Mouse (Mus musculus) forebrain, embryonic 11.5 days (tissue): ENCODE measurements around the gene Gjb6. TPM values are rescaled to one million over a fixed set of nuclear protein-coding genes. Genes with fewer than 3 reads are reported as not detected.

Source experiments
- ATAC-seq: fragments of 200-750 bp; cut with Nextera tagmentation; replicated peaks from 2 replicates; pipeline ENCODE4 v1.8.0; 2017; ENCODE audit warnings: moderate TSS enrichment; ENCODE audit not compliant: low FRiP score
- DNase-seq: peaks from one replicate; pipeline ENCODE4 v3.0.0-alpha.2; 2017; ENCODE audit warnings: low spot score
- H3K27ac ChIP-seq: fragments of 300-500 bp; sonication (generic); 2 replicates; pipeline ENCODE4 v1.5.1; 2014; ENCODE audit warnings: low read depth, low read length
- H3K27me3 ChIP-seq: fragments of 300-500 bp; sonication (generic); 2 replicates; pipeline ENCODE4 v1.6.1; 2014; ENCODE audit warnings: mild to moderate bottlenecking, low read length, mixed read lengths; ENCODE audit not compliant: control insufficient read depth, insufficient read depth
- H3K36me3 ChIP-seq: fragments of 300-500 bp; sonication (generic); 2 replicates; pipeline ENCODE4 v1.6.1; 2014; ENCODE audit warnings: mild to moderate bottlenecking, low read length, moderate library complexity, mixed read lengths; ENCODE audit not compliant: control insufficient read depth, insufficient read depth
- H3K4me1 ChIP-seq: fragments of 300-500 bp; sonication (generic); replicated peaks from 2 replicates; pipeline ENCODE4 v1.6.1; 2014; ENCODE audit warnings: low read length, mixed read lengths; ENCODE audit not compliant: control insufficient read depth, insufficient read depth
- H3K4me2 ChIP-seq: fragments of 300-500 bp; sonication (generic); 2 replicates; pipeline ENCODE4 v1.6.1; 2014; ENCODE audit warnings: low read depth, mild to moderate bottlenecking, low read length, moderate library complexity, mixed read lengths; ENCODE audit not compliant: severe bottlenecking
- H3K4me3 ChIP-seq: fragments of 300-500 bp; sonication (generic); 2 replicates; pipeline ENCODE4 v1.5.1; 2014; ENCODE audit warnings: low read depth, low read length
- H3K9ac ChIP-seq: fragments of 300-500 bp; sonication (generic); 2 replicates; pipeline ENCODE4 v1.6.1; 2014; ENCODE audit warnings: low read length
- H3K9me3 ChIP-seq: fragments of 300-500 bp; sonication (generic); 2 replicates; pipeline ENCODE4 v1.6.1; 2016; ENCODE audit warnings: low read length, mixed read lengths; ENCODE audit not compliant: control insufficient read depth
- WGBS: fragments of 180-500 bp; shearing (Covaris S2); extraction: QIAGEN DNeasy Blood & Tissue Kit; methylation state at CpG from one replicate; pipeline ENCODE4 v1.1.7; 2014; 5-methylcytosine and 5-hydroxymethylcytosine counted together
- polyA plus RNA-seq: library from polyadenylated mRNA; unstranded; fragments of >200 nt; fragmentation: Nextera tagmentation; extraction: Ambion mirVana; gene quantifications from 2 replicates; pipeline ENCODE4 v1.2.1, GENCODE M21; 2014

Gjb6 gene
- 1.1 and 1.8 TPM in 2 replicates for polyA plus RNA-seq

DNA sequence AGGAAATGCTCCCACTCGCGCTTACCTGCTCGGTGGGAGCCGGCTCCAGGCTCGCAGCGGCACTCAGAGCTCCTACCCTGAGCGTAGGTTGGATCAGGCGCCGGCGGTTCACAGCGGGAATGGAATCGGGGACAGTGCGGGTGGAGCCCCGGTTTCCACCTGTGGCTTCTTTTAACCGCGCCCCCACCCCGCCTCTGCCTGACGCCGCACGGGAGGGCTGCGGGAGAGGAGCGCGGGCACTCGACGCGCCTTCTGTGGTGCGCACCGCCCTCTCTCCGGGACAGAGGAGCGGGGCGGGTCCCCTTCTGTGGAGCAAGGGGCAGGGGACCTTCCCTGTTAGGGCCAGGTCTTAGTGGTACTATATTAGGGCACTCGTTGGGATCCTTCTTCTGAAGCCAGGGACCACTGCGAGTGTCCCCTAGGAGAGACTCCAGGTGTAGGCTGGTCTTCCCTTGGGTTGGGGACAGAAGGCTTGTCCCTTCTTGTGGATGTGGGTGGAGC is at the start of gene Gjb6:
Gene Gjb6 (minus strand): TSS at position 451 of the 501 bp plus-strand sequence.
- no peaks in the 10 kb centered on the region for H3K9me3 ChIP-seq
- peak within 1 kb of the TSS; percentile 53 for H3K4me2 ChIP-seq
- H3K36me3 ChIP-seq, result no peaks in the 10 kb centered on the region
- WGBS, result 2% methylated on average over 31 of the region's 33 CpGs
- peak within 1 kb of the TSS; percentile 24 for H3K4me3 ChIP-seq
- H3K27ac ChIP-seq, result no peak within 1 kb of the TSS
- DNase-seq (no peak), ATAC-seq (no peak)
- no peak within 1 kb of the TSS for H3K9ac ChIP-seq
- H3K4me1 ChIP-seq, result no peaks in the 10 kb centered on the region
- H3K27me3 ChIP-seq, result peaks cover 22% of the 10 kb centered on the region

DNA sequence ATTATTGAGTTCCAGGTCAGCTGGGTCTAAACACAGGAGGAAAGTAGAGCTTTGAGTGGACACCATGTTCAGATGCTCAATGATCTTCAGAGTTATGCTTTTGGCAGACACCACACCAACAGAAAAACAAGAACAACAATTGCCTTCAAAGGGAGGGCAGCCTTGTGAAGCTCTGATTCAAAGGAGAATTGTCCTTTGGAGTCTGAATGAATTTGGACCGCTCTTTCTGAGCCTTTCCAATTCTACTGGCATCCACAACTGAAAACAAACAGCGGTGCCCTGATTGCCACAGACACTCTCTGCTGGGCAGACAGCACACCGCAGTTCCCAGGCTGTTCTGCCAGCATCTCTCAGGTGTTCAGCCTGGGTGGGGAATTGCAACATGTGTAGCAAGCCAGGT is 32.1 kb upstream of the Gjb6 start:
- WGBS, result 93% methylated on average over 3 of the region's 3 CpGs
- H3K4me3 ChIP-seq, result no peak overlapping the region
- H3K27ac ChIP-seq, result no peak overlapping the region
- H3K36me3 ChIP-seq, result no peaks in the 10 kb centered on the region
- DNase-seq (no peak), ATAC-seq (no peak)
- no peaks in the 10 kb centered on the region for H3K27me3 ChIP-seq
- H3K9ac ChIP-seq, result no peak overlapping the region
- no peak overlapping the region for H3K4me2 ChIP-seq
- no peaks in the 10 kb centered on the region for H3K9me3 ChIP-seq
- no peaks in the 10 kb centered on the region for H3K4me1 ChIP-seq

DNA sequence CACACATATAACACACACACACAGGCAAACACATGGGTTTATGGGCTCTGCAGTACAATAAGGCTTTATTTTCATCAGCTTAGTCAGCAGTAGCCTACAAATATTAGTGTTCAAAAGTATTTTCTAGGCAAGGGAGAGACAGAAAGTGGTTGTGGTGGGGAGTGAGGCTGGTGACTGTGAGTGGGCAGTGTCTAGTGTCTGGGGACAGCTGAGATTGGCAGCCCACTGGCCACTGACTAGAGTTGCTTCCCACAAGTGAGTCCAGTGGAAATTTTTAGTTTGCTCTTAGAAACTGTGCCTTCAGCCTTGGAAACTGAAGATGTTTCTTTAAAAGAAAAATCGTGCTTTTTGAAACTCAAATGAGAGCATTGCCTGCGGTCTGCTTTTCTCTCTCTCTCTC is 28.4 kb upstream of the Gjb6 start:
- H3K4me1 ChIP-seq, result no peaks in the 10 kb centered on the region
- no peak overlapping the region for H3K9ac ChIP-seq
- H3K36me3 ChIP-seq, result no peaks in the 10 kb centered on the region
- no peak overlapping the region for H3K4me2 ChIP-seq
- H3K27me3 ChIP-seq, result no peaks in the 10 kb centered on the region
- H3K27ac ChIP-seq, result no peak overlapping the region
- H3K9me3 ChIP-seq, result no peaks in the 10 kb centered on the region; the same call in 1 of the 2 replicates
- DNase-seq, result no peak
- no peak overlapping the region for H3K4me3 ChIP-seq
- no peak for ATAC-seq
- 77% methylated on average over 2 of the region's 2 CpGs for WGBS

DNA sequence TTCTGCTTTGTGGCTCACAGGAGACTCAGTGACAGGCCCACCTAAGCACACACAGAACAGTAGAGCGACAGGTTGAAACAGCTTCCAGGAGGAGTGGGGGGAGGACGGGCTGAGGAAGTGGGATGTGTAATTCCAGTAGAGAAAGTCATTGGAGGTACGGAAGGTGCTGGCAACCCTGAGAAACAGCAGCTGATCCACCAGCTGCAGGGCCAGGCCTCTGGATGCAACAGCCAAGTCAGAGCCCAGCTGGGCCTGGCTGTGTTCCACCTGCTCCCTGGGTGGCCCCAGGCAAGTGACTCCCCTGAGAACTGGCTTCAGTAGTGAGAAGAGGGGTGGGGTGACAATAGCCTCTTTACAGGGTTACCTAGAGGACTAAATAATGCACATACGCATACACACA is 27.8 kb upstream of the Gjb6 start:
- DNase-seq (no peak), ATAC-seq (no peak)
- Histone ChIP-seq H3K27me3 (no peaks in the 10 kb centered on the region), H3K36me3 (no peaks in the 10 kb centered on the region), H3K4me2 (no peak overlapping the region), H3K27ac (no peak overlapping the region), H3K9me3 (no peaks in the 10 kb centered on the region; the same call in 1 of the 2 replicates), H3K4me1 (no peaks in the 10 kb centered on the region), H3K9ac (no peak overlapping the region), H3K4me3 (no peak overlapping the region)
- WGBS, result 91% methylated on average over 4 of the region's 4 CpGs

DNA sequence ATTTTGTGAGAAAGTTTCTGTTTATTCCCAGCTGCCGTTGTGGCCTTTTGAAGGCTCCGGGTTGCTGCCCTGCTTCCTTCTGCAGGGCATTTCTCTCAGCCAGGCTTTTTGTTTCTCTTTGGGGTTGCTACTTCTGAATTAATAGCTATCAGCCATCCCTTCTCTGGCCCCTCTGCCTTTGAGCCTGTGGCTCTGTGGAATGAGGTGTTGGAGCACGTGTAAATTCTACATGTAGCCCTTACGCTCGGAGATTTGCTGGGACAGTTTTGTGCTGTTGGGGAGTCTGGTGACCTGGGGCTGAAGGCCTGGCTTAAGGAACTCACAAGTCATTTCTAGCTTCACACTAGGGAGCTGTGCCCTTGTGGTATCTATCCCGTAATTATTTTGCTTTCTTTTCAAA is 21.5 kb upstream of the Gjb6 start:
- Histone ChIP-seq H3K9me3 (no peaks in the 10 kb centered on the region; the same call in 1 of the 2 replicates), H3K4me3 (no peak overlapping the region), H3K36me3 (no peaks in the 10 kb centered on the region), H3K27ac (no peak overlapping the region), H3K27me3 (no peaks in the 10 kb centered on the region), H3K4me1 (no peaks in the 10 kb centered on the region), H3K9ac (no peak overlapping the region), H3K4me2 (no peak overlapping the region)
- DNase-seq, result no peak
- 45% methylated on average over 6 of the region's 6 CpGs for WGBS
- ATAC-seq, result no peak

DNA sequence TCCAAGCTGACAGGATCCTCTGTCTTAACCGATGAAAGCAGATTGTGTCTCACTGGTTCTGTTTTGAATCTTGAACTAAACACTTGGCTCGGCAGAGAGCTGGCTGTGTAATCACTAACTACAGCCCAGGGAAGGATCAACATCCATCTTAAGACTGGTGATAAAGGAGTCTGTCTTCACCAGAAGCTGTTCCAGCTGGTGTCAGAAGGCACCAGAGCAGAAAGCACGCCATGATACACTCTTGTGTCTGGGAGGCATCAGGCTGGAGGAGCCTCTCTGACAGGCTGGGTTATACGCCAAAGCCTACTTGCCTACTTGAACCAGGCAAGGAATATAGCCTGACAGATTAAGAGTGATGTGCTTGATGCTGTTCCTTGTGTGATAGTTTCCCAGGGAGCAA is 12.3 kb upstream of the Gjb6 start:
- Histone ChIP-seq H3K4me1 (no peaks in the 10 kb centered on the region), H3K27me3 (no peaks in the 10 kb centered on the region), H3K4me3 (no peak overlapping the region), H3K27ac (no peak overlapping the region), H3K9me3 (no peaks in the 10 kb centered on the region), H3K9ac (no peak overlapping the region), H3K36me3 (no peaks in the 10 kb centered on the region), H3K4me2 (no peak overlapping the region)
- DNase-seq (no peak), ATAC-seq (no peak)
- 78% methylated on average over 4 of the region's 4 CpGs for WGBS

DNA sequence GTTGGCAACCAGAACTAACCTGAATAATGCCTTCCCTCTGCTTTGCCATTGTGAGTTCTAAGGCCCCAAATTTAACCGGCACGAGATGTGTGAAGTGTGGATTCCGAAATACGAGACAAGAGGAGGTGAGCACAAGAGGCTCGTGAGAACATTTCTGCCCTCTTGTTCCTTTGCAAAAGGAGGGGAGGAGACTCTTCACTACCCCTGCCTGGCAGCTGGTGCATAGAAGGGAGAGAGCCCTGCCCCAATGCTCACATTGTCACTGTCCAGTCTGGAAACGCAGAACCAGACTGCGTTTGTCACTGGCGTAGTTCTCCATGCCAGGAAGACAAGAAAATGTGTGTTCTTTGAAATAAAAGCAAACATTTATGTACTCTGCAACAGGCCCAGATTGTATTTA is 1.9 kb upstream of the Gjb6 start:
- DNase-seq (no peak), ATAC-seq (no peak)
- Histone ChIP-seq H3K9ac (no peak overlapping the region), H3K4me1 (no peaks in the 10 kb centered on the region), H3K27me3 (peaks cover 22% of the 10 kb centered on the region), H3K4me3 (no peak overlapping the region), H3K9me3 (no peaks in the 10 kb centered on the region), H3K4me2 (no peak overlapping the region), H3K27ac (no peak overlapping the region), H3K36me3 (no peaks in the 10 kb centered on the region)
- WGBS, result 58% methylated on average over 8 of the region's 8 CpGs

DNA sequence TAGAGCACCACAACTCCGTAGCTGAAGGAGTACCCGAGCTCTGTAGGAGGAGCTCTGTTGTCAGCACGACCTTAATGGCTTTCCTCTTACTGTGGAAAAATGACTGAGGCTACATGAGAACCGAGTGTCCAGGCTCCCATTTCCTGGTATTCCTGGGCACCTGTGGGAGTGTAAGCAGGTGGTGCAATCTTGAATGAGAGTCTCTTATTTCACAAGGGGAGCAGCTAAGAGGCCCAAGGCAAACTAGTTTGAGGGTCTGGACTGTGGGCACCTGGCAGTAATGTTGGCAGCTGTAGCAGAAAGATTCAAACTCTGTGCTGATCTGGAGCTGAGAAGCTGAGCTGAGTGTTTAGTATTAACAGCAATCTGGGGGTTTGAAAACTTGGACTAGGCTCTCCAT is 6.0 kb downstream of the Gjb6 start:
- 79% methylated on average over 4 of the region's 4 CpGs for WGBS
- DNase-seq (no peak), ATAC-seq (no peak)
- Histone ChIP-seq H3K4me3 (no peak overlapping the region), H3K4me1 (no peaks in the 10 kb centered on the region), H3K27me3 (peaks cover 7% of the 10 kb centered on the region; the same call in 1 of the 2 replicates), H3K9ac (no peak overlapping the region), H3K4me2 (no peak overlapping the region), H3K9me3 (no peaks in the 10 kb centered on the region), H3K27ac (no peak overlapping the region), H3K36me3 (no peaks in the 10 kb centered on the region)

DNA sequence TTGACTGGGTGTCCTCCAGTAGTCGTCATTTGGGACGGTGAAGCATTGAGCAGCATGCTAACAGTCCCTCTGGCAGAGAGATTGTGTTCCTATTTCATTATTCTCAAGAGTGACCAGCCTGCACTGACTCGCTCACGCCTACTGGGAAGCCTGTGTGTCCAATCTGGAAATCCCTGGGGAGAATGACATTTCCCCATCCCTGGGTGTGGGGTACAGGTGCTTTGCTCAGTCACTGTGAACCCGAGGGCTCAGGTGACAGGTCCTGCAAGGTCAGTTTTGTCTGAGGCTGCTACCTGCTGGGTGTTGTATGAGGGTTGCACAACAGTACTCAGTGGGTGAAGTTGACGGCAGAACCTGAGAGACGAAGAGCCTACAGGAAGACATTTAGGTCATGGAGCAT is 11.1 kb downstream of the Gjb6 start:
- no peaks in the 10 kb centered on the region for H3K4me1 ChIP-seq
- H3K27ac ChIP-seq, result no peak overlapping the region
- H3K9ac ChIP-seq, result no peak overlapping the region
- H3K36me3 ChIP-seq, result no peaks in the 10 kb centered on the region
- ATAC-seq (no peak), DNase-seq (no peak)
- 89% methylated on average over 7 of the region's 7 CpGs for WGBS
- no peaks in the 10 kb centered on the region for H3K27me3 ChIP-seq
- no peaks in the 10 kb centered on the region for H3K9me3 ChIP-seq
- H3K4me3 ChIP-seq, result no peak overlapping the region
- no peak overlapping the region for H3K4me2 ChIP-seq
